Mouse (Mus musculus) neutrophil, adult 65 days (primary cell): ENCODE measurements around the gene Mark1. TPM values are rescaled to one million over a fixed set of nuclear protein-coding genes. Genes with fewer than 3 reads are reported as not detected.

ENCODE experiments used
- total RNA-seq: library from RNA; stranded (reverse); gene quantifications from 2 replicates; pipeline ENCODE4 v1.2.4, GENCODE M21; 2023

The Mark1 gene
- not detected in 2 replicates for total RNA-seq

DNA sequence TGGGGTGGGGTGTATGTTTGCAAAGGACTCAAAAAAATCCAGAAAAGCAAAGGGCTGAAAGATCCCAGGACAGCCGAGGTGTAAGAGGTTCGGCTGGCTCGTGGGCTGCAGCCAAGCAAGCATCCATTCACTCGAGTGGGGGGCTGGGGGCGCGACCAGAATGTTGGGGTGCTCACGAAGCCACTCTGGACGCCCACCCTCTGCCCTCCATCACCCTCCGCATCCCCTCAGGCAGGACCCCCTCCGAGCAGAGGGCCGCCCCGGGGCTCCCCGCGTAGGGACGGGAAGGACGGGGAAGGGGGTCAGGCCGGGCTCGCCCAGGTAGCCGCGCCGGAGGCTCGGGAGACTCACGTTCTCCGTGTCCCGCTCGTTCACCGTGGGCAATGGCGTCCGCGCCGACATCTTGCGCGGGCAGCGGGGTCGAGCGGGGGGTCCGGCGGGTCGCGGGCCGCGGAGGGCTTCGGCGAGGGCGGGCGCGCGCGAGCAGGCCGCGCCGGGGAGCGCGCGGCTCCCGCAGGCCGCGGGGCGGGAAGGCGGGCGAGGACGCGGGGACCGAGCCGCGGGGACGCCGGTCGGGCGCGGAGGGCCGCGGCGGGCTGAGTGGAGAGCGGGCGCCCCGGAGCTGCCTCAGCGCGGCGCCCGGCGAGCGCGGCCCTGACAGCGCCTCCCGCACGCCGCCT is at the start of gene Mark1:
Mark1 (minus strand) TSS at position 500 of the 680 bp plus-strand sequence.

DNA sequence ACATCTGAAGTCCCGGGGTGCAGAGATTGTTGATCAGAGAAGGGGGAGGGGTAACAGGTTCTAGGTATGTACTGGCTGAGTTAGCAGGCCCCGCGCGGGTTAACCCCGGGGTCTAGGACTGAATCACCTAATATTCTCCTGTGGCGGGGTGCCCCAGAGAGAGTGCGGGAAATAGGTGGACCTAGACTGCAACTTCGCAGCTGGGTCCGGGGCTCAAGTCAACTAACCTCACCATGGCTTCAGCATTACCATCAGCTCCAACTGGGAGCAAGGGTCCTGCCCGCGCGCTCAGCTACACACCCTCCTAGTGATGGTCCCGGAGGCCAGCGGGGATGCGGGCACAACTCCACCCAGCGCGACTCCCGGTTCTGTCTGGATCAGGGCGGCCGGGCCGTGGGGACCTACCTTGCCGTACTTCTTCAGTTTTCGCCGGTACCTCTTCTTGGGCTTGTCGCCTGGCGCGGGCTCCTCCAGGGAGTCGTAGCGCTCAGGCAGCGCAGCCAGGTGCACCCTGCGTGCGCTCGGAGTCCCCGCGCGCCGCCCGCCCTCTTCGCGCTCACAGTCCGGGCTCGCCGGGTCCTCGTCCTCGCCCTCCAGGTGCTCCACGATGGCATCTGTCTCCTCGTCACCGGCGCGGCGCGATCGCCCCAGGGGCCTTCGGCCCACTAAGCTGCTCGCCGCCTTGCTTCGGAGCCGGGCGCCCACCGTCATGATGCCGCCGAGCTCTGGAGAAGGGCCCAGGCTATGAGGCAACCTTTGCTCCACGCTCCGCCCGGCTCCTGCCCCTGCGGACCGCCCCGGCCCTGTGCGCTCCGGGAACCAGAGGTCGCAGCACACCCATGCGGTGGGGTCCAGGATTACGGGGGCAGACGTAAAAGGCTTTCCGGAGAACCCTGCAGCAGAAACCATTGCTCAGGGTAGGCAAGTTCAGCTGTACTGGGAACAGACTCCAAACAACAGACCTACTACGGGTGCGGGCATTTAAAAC is 116.8 kb downstream of the Mark1 start, which contains the start of gene C130074G19Rik:
C130074G19Rik (minus strand) TSS at position 938 of the 988 bp plus-strand sequence.

Other genes starting within 250 kb of the Mark1 start
- gene Marc1, start 188.3 kb downstream of the Mark1 start, total RNA-seq, result 0.18 TPM in 1 of 2 replicates, not detected in the other
- 47.3 and 63.7 TPM in 2 replicates for gene Marc2, start 153.1 kb downstream of the Mark1 start, total RNA-seq
- not detected in 2 replicates for gene C130074G19Rik, start 116.4 kb downstream of the Mark1 start, total RNA-seq
- 60.4 and 74.0 TPM in 2 replicates for gene Rab3gap2, start 204.5 kb upstream of the Mark1 start, total RNA-seq